In the genomic region with DNA sequence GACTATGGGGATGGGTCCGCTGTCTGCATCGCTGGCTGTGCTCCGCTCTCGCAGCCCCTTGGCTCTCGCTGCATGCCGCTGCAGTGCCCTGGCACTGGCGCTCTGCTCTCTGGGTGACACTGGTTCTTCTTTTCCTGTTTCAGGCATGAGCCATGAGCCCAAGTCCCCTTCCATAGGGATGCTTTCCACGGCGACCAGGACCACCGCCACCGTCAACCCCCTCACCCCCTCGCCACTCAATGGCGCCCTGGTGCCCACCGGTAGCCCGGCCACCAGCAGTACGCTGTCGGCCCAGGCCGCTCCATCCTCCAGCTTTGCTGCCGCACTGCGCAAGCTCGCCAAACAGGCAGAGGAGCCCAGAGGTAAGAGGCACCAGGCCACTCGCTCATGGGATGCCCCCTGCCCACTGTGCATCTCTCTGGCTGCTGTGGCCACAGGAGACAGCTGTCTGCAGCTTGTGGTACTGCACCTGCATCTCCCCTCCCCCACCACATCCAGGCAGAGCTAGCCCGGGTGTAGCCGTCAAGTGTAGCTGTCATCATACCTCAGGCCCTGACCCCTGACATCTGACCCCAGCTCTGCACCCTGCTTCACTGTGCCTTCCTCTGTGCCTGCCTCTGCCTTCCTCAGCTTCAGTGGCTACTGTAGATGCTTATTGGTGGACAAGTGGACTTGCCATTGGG, we compare ENCODE assay signal across 11 mouse cellular contexts. TPM values are rescaled to one million over a fixed set of nuclear protein-coding genes. Genes with fewer than 3 reads are reported as not detected.
DNase-seq lines count a peak whose midpoint lies in the region; ATAC-seq lines count a peak whose summit lies in the region.
"Had no signal": no experiment of that assay in that cellular context is flagged by ENCODE, and none has a peak within 500 bp of the region (broad histone marks: within the 10 kb centered on the region; RNA-seq: fewer than 3 reads in every experiment).

No protein-coding gene starts in this region.

- H3K27me3 ChIP-seq in heart, embryonic 12.5 days (replicated peaks), result no peaks in the 10 kb centered on the region
- 0 out of 2 replicates have a peak, but pooled peaks cover 13% of the 10 kb centered on the region for H3K27me3 ChIP-seq in midbrain, embryonic 12.5 days
- no peaks in the 10 kb centered on the region for H3K27me3 ChIP-seq in midbrain, embryonic 11.5 days (ENCODE audit: control insufficient read depth, insufficient read depth, low read length)
- H3K27me3 ChIP-seq in liver, embryonic 16.5 days (ENCODE audit: control insufficient read depth, insufficient read depth, low read depth, low read length), result no peaks in the 10 kb centered on the region
- H3K27me3 ChIP-seq: liver, embryonic 15.5 days had no signal

- DNase-seq in heart, postnatal 4 days, result no peak
- no peak for DNase-seq in midbrain, embryonic 11.5 days (ENCODE audit: low spot score, missing footprints)
- DNase-seq in thymus, postnatal 25 days, result peak; percentile 72
- DNase-seq in testis, postnatal 14 days (ENCODE audit: low spot score), result no peak
- no peak for DNase-seq in layer of hippocampus, postnatal 36 days
- DNase-seq: right cerebral cortex, adult 18-20 months had no signal

- no peak overlapping the region for H3K4me2 ChIP-seq in heart, embryonic 12.5 days
- H3K4me2 ChIP-seq in midbrain, embryonic 12.5 days (replicated peaks), result no peak overlapping the region
- H3K4me2 ChIP-seq in midbrain, embryonic 11.5 days, result no peak overlapping the region
- no peak overlapping the region for H3K4me2 ChIP-seq in liver, embryonic 16.5 days (ENCODE audit: low read depth, low read length)
- H3K4me2 ChIP-seq: liver, embryonic 15.5 days had no signal

- no peak overlapping the region for H3K4me3 ChIP-seq in heart, embryonic 12.5 days
- no peak overlapping the region for H3K4me3 ChIP-seq in midbrain, embryonic 12.5 days
- no peak overlapping the region for H3K4me3 ChIP-seq in midbrain, embryonic 11.5 days (ENCODE audit: low read depth, low read length)
- no peak overlapping the region for H3K4me3 ChIP-seq in liver, embryonic 16.5 days (ENCODE audit: low read depth, low read length)
- H3K4me3 ChIP-seq: erythroblast, embryonic 14.5 days; liver, embryonic 15.5 days had no signal

- WGBS in heart, embryonic 12.5 days, result 85% methylated on average over 24 of the region's 24 CpGs
- 88% methylated on average over 24 of the region's 24 CpGs for WGBS in midbrain, embryonic 12.5 days
- WGBS in midbrain, embryonic 11.5 days, result 90% methylated on average over 24 of the region's 24 CpGs
- 83% methylated on average over 24 of the region's 24 CpGs for WGBS in liver, embryonic 16.5 days (ENCODE audit: insufficient replicate concordance)

- H3K36me3 ChIP-seq in heart, embryonic 12.5 days, result peaks cover 19% of the 10 kb centered on the region
- H3K36me3 ChIP-seq in midbrain, embryonic 12.5 days, result peaks cover 13% of the 10 kb centered on the region
- peaks cover 3% of the 10 kb centered on the region for H3K36me3 ChIP-seq in midbrain, embryonic 11.5 days (ENCODE audit: control insufficient read depth, insufficient read depth, low read length)
- peaks cover 18% of the 10 kb centered on the region for H3K36me3 ChIP-seq in liver, embryonic 16.5 days (ENCODE audit: control insufficient read depth, insufficient read depth)

- H3K27ac ChIP-seq in heart, embryonic 12.5 days (ENCODE audit: poor library complexity, severe bottlenecking), result peak overlapping the region; percentile 20; the same call in 1 of the 2 replicates
- peak overlapping the region; percentile 25; the same call in 1 of the 2 replicates for H3K27ac ChIP-seq in midbrain, embryonic 12.5 days (replicated peaks)
- no peak overlapping the region for H3K27ac ChIP-seq in midbrain, embryonic 11.5 days (ENCODE audit: low read depth, low read length)
- H3K27ac ChIP-seq in liver, embryonic 16.5 days (ENCODE audit: low read length), result no peak overlapping the region
- H3K27ac ChIP-seq: liver, embryonic 15.5 days had no signal

- H3K4me1 ChIP-seq in heart, embryonic 12.5 days (replicated peaks), result peaks cover 100% of the 10 kb centered on the region
- peaks cover 100% of the 10 kb centered on the region for H3K4me1 ChIP-seq in midbrain, embryonic 12.5 days
- H3K4me1 ChIP-seq in midbrain, embryonic 11.5 days (ENCODE audit: control insufficient read depth, insufficient read depth, low read length), result peaks cover 81% of the 10 kb centered on the region
- peaks cover 32% of the 10 kb centered on the region for H3K4me1 ChIP-seq in liver, embryonic 16.5 days (ENCODE audit: control insufficient read depth, low read depth, low read length)

- no peak for ATAC-seq in heart, embryonic 12.5 days (ENCODE audit: insufficient number of reproducible peaks, low FRiP score)
- no peak for ATAC-seq in midbrain, embryonic 12.5 days (ENCODE audit: low FRiP score, low read depth)
- no peak for ATAC-seq in midbrain, embryonic 11.5 days (ENCODE audit: low FRiP score)
- ATAC-seq in liver, embryonic 16.5 days (ENCODE audit: low read depth), result 0 out of 2 replicates have a peak, but pooled peaks have one; percentile 11

- H3K9ac ChIP-seq in heart, embryonic 12.5 days, result peak overlapping the region; percentile 3; the same call in 1 of the 2 replicates
- no peak overlapping the region for H3K9ac ChIP-seq in midbrain, embryonic 12.5 days (replicated peaks)
- no peak overlapping the region for H3K9ac ChIP-seq in midbrain, embryonic 11.5 days (ENCODE audit: low read length)
- no peak overlapping the region for H3K9ac ChIP-seq in liver, embryonic 16.5 days (ENCODE audit: low read depth, low read length)
- H3K9ac ChIP-seq: liver, embryonic 15.5 days had no signal

- no peaks in the 10 kb centered on the region for H3K9me3 ChIP-seq in heart, embryonic 12.5 days (replicated peaks)
- no peaks in the 10 kb centered on the region for H3K9me3 ChIP-seq in midbrain, embryonic 12.5 days
- no peaks in the 10 kb centered on the region for H3K9me3 ChIP-seq in midbrain, embryonic 11.5 days (ENCODE audit: control insufficient read depth, low read length)
- no peaks in the 10 kb centered on the region for H3K9me3 ChIP-seq in liver, embryonic 16.5 days (replicated peaks; ENCODE audit: control insufficient read depth, low read length)
- H3K9me3 ChIP-seq: liver, embryonic 15.5 days had no signal

RNA-seq across cellular contexts. Expression of a gene that starts 35.5 kb away (rescaled TPM):
- polyA plus RNA-seq in heart, embryonic 12.5 days (2016; fragmentation: Nextera tagmentation; extraction: Ambion mirVana), result 63.4 and 66.8 TPM in 2 replicates
- 10 to 100 TPM; 42.0 to 43.2 TPM for total RNA-seq in heart, postnatal 4 days (2021)
- polyA plus RNA-seq in midbrain, embryonic 12.5 days (2016; fragmentation: Nextera tagmentation; extraction: Ambion mirVana), result 73.7 and 84.8 TPM in 2 replicates
- 113 and 120 TPM in 2 replicates for polyA plus RNA-seq in midbrain, embryonic 11.5 days (2014; fragmentation: Nextera tagmentation; extraction: Ambion mirVana)
- 40.6 and 43.3 TPM in 2 replicates for polyA plus RNA-seq in liver, embryonic 16.5 days (2015; fragmentation: Nextera tagmentation; extraction: Ambion mirVana)
- total RNA-seq in layer of hippocampus, postnatal 36 days (2021), result 1 to 10 TPM; 4.8 to 5.5 TPM

Comparison
In these comparisons a context has a peak if more than half of its experiments do, and no peak if none do; other contexts are left out.
1. H3K27ac ChIP-seq: peak in heart, embryonic 12.5 days (single experiment) and midbrain, embryonic 12.5 days (single experiment); none in midbrain, embryonic 11.5 days (single experiment) and liver, embryonic 16.5 days (single experiment).